Comparison of ENCODE assay signal across 16 mouse cellular contexts in genomic region chr7:58709306-58709705, GRCm38 (mm10).
"Had no signal": no experiment of that assay in that cellular context is flagged by ENCODE, and none has a peak within 500 bp of the region (broad histone marks: within the 10 kb centered on the region; RNA-seq: fewer than 3 reads in every experiment).

No protein-coding gene starts in this region.

- H3K36me3 ChIP-seq: limb, embryonic 15.5 days; liver, embryonic 12.5 days; midbrain, embryonic 15.5 days; neural tube, embryonic 12.5 days; stomach, embryonic 15.5 days had no signal

- H3K9ac ChIP-seq: limb, embryonic 15.5 days; liver, embryonic 12.5 days; lung, embryonic 14.5 days; midbrain, embryonic 15.5 days; neural tube, embryonic 12.5 days; stomach, embryonic 15.5 days had no signal

- H3K27me3 ChIP-seq: limb, embryonic 15.5 days; liver, embryonic 12.5 days; midbrain, embryonic 15.5 days; neural tube, embryonic 12.5 days; stomach, embryonic 15.5 days had no signal

- ATAC-seq: liver, embryonic 12.5 days; midbrain, embryonic 15.5 days had no signal

- H3K9me3 ChIP-seq: limb, embryonic 15.5 days; liver, embryonic 12.5 days; midbrain, embryonic 15.5 days; neural tube, embryonic 12.5 days; stomach, embryonic 15.5 days had no signal

- H3K4me1 ChIP-seq: limb, embryonic 15.5 days; liver, embryonic 12.5 days; midbrain, embryonic 15.5 days; neural tube, embryonic 12.5 days; stomach, embryonic 15.5 days had no signal

- DNase-seq: kidney, postnatal 36 days; layer of hippocampus, adult 9-11 months; layer of hippocampus, postnatal 36 days; lung, embryonic 14.5 days; lung, postnatal 10 days; lung, postnatal 4 days; right cerebral cortex, postnatal 4 days; thymus, adult 2 months; thymus, postnatal 25 days had no signal

- H3K27ac ChIP-seq: kidney, postnatal 0 days; limb, embryonic 15.5 days; liver, embryonic 12.5 days; midbrain, embryonic 15.5 days; neural tube, embryonic 12.5 days; stomach, embryonic 15.5 days had no signal

- H3K4me2 ChIP-seq: limb, embryonic 15.5 days; liver, embryonic 12.5 days; lung, embryonic 14.5 days; midbrain, embryonic 11.5 days; midbrain, embryonic 15.5 days; neural tube, embryonic 12.5 days; stomach, embryonic 15.5 days had no signal

- H3K4me3 ChIP-seq: limb, embryonic 15.5 days; liver, embryonic 12.5 days; midbrain, embryonic 15.5 days; neural tube, embryonic 12.5 days; stomach, embryonic 15.5 days had no signal
